Mouse (Mus musculus): ENCODE data around the gene E2f1.
A peak's percentile ranks its signal among the peaks of the same experiment; 100 is the strongest.

Gene E2f1

GRCm38 (mm10) chr2:154569836-154570286, at the start of gene E2f1:
Gene E2f1 (minus strand): TSS chr2:154569892.
- peak; percentile 95 to 98 for DNase-seq

DNA sequence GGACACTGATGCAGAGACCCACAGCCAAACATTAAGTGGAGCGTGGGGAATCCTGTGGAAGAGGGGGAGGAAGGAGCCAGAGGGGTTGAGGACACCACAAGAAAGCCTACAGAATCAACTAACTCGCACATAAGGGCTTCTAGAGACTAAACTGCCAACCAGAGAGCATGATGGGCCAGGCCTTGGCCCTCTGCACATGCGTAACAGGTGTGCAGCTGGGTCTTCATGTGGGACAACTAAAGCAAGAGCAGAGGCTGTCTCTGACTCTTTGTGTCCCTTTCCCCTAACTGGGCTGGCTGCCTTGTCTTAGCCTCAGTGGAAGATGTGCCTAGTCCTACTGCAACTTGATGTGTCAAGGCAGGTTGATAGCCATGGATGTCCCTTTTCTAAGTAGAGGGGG, 47.4 kb upstream of the E2f1 start:
- DNase-seq: no peak

DNA sequence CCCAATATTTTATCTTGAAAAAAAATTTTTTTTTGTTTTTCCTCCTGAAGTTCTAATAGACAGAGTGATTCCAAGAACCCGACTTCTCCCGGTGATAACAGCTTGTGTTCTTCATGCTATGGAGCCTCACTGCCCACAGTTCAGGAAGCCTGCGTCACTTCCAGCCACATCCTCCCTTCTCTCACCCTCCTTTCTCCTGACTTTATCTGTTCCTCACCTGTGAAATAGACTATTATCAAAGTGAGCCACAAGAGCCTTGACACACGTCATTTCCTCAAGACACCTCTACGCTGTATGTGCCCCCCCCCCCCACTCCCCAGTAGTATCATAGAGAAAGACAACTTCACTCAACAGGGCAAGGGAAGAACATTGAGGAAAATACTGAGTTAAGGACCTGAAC, 46.0 kb upstream of the E2f1 start:
- DNase-seq: no peak

- DNase-seq: peak; percentile 28 to 50
Observed at GRCm38 (mm10) chr2:154614841-154615576, 45.3 kb upstream of the E2f1 start.

GRCm38 (mm10) chr2:154613118-154614115, 43.7 kb upstream of the E2f1 start, which contains the start of the genes Zfp341 and 4930519P11Rik:
Gene Zfp341 (plus strand): TSS chr2:154613297.
Gene 4930519P11Rik (minus strand): TSS chr2:154613437.
- peak; percentile 89 to 95 for DNase-seq

GRCm38 (mm10) chr2:154609050-154609767, 39.5 kb upstream of the E2f1 start:
- DNase-seq: no peak

DNA sequence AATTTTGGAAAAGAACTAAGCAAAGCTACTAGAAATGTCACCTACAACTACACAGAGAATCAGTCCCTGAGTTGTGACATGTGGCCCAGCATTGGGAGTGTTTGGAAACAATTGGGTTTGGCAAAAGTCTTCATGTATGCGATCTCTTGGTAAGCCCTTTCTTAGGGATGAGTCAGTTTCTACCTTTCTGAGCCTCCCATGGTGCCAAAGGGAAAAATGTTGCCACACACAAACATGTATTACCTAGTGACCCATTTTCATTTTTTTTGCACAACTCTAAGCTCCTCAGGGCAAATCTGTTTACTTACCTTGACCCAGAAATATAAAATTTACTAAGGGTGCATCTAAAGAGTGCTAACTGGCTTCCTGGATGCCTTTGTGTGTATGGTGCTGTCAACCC, 37.3 kb upstream of the E2f1 start:
- no peak for DNase-seq

DNA sequence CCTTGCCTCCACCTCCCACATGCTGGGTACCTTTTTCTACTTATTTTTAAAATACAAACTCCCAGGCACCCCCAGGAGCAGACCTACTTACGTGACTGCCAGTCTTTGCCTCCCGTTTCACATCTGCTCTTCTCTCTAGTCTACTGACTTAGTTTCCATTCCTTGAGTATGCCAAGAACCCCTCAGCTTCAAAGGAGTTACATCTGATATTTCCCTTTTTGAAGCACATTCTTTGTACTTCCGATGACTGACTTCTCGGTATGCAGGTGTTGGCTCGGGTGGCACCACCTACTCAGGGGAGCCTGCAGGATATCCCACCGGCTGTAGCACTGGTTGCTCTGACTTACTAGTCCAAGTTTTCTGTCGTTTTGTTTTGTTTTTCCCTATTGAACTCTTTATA, 34.5 kb upstream of the E2f1 start:
- DNase-seq: no peak

- peak; percentile 99 to 100 for DNase-seq
Observed at GRCm38 (mm10) chr2:154603638-154604153, 34.0 kb upstream of the E2f1 start, which contains the start of gene Pxmp4. Gene Pxmp4 (minus strand): TSS chr2:154603708.

DNA sequence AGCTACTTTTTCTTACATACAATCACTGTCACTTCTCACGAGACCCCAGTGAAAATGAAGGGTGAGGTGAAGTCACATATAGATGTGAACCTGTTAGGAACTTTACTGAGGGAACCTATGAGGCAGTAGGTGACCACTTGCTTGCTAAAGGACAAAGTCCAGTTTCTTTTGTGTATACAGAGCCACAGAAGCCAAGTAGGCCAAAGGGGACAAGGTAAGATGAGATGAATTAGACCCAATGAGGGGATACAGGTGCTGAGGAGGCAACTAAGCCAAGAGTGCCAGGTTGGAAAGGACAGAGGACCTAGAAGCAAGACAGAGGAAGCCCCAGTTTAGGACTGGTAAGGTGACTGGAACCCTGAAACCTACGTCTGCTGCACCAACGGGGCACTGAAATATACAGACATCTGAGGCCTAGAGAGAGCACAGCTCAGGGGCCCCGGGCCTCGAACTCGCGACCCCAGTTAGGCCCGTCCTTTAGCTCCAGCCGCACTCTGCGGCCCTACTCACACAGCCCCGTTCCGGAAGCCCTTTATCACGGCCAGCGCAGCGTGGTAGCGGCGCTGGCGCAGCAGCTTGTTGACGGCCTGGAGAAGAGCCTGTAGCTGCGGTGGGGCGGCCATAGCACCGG, 33.4 kb upstream of the E2f1 start:
- DNase-seq: peak; percentile 35 to 55

- peak; percentile 65 to 87 for DNase-seq
Observed at GRCm38 (mm10) chr2:154601324-154601723, 31.6 kb upstream of the E2f1 start.

GRCm38 (mm10) chr2:154600586-154600985, 30.9 kb upstream of the E2f1 start:
- no peak for DNase-seq

- DNase-seq: no peak
Observed at GRCm38 (mm10) chr2:154597399-154597798, 27.7 kb upstream of the E2f1 start.

DNA sequence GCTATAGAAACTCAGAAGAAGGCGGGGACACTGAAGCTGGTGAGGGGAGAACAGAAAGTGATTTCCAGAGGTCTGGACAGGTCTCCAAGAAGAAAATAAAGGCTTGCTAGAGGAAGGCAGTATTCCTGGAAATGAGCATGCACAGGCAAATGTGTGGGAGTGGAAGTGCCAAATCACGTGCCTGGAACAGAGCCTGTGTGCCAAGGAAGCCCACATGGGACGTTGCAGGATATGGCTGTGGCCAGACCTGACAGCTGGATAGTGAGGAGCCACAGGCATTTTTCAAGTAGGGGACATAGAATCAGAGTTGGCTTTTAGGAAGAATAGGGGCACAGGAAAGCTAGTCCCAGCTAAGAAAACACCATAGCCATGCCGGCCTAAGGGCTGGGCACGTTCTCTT, 26.1 kb upstream of the E2f1 start:
- no peak for DNase-seq

DNA sequence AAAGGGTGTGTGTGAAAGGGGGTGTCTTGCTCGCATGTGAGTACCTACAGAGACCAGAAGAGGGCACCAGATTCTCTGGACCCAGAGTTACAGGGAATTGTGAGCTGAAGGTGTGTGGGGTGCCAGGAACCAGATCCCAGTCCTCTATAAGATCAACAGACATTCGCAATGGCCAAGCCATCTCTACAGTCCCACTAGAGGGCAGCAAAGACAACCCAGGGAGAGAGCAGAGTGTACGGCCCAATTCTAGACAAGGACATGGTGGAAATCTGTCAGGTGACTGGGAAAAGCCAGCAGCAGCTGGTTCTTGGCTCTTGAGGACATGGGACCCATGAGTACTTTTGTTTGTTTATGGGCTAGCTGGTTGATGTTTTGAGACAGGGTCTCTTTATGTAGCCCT, 23.3 kb upstream of the E2f1 start:
- peak; percentile 52 to 58 for DNase-seq

GRCm38 (mm10) chr2:154591239-154591638, 21.5 kb upstream of the E2f1 start:
- no peak for DNase-seq

- DNase-seq: no peak
Observed at GRCm38 (mm10) chr2:154589051-154589450, 19.4 kb upstream of the E2f1 start.

GRCm38 (mm10) chr2:154586405-154586804, 16.7 kb upstream of the E2f1 start:
- DNase-seq: peak in 1 of 2 experiments; percentile 52

- DNase-seq: no peak
Observed at GRCm38 (mm10) chr2:154584931-154585601, 15.4 kb upstream of the E2f1 start.

GRCm38 (mm10) chr2:154583906-154584872, 14.5 kb upstream of the E2f1 start:
- no peak for DNase-seq
